ENCODE assay signal across 12 mouse cellular contexts in genomic region chr15:85676156-85676555, GRCm38 (mm10). TPM values are rescaled to one million over a fixed set of nuclear protein-coding genes. Genes with fewer than 3 reads are reported as not detected.
DNase-seq lines count a peak whose midpoint lies in the region; ATAC-seq and TF ChIP-seq lines count a peak whose summit lies in the region.
"Had no signal": no experiment of that assay in that cellular context is flagged by ENCODE, and none has a peak within 500 bp of the region (broad histone marks: within the 10 kb centered on the region; RNA-seq: fewer than 3 reads in every experiment).

No protein-coding gene starts in this region.

- H3K4me3 ChIP-seq in cerebellum, adult 2 months (replicated peaks; ENCODE audit: insufficient read depth, low read depth, low read length) = peak overlapping the region; percentile 25
- H3K4me3 ChIP-seq in hindbrain, embryonic 13.5 days = peak overlapping the region; percentile 88
- no peak overlapping the region for H3K4me3 ChIP-seq in hindbrain, embryonic 12.5 days
- H3K4me3 ChIP-seq in midbrain, embryonic 14.5 days (replicated peaks; ENCODE audit: low read depth, low read length) = no peak overlapping the region
- no peak overlapping the region for H3K4me3 ChIP-seq in midbrain, embryonic 10.5 days
- H3K4me3 ChIP-seq in small intestine, adult 2 months (ENCODE audit: low read depth, low read length) = peak overlapping the region; percentile 5; the same call in 1 of the 2 replicates
- H3K4me3 ChIP-seq: embryonic facial prominence, embryonic 15.5 days; limb, embryonic 13.5 days had no signal

- peak overlapping the region; percentile 73 for H3K9ac ChIP-seq in hindbrain, embryonic 13.5 days
- H3K9ac ChIP-seq in hindbrain, embryonic 12.5 days = no peak overlapping the region
- H3K9ac ChIP-seq in midbrain, embryonic 14.5 days (replicated peaks; ENCODE audit: low read length) = no peak overlapping the region
- H3K9ac ChIP-seq: embryonic facial prominence, embryonic 15.5 days; limb, embryonic 13.5 days; lung, embryonic 14.5 days had no signal

- 0 out of 2 replicates have a peak, but pooled peaks cover 4% of the 10 kb centered on the region for H3K36me3 ChIP-seq in hindbrain, embryonic 13.5 days
- H3K36me3 ChIP-seq in hindbrain, embryonic 12.5 days = 0 out of 2 replicates have a peak, but pooled peaks cover 3% of the 10 kb centered on the region
- H3K36me3 ChIP-seq in midbrain, embryonic 14.5 days (ENCODE audit: control insufficient read depth, insufficient read depth, low read length) = no peaks in the 10 kb centered on the region
- H3K36me3 ChIP-seq in midbrain, embryonic 10.5 days = no peaks in the 10 kb centered on the region
- peaks cover 25% of the 10 kb centered on the region for H3K36me3 ChIP-seq in small intestine, adult 2 months (ENCODE audit: control insufficient read depth, insufficient read depth, low read length)

- ATAC-seq in hindbrain, embryonic 13.5 days (ENCODE audit: low FRiP score) = no peak
- no peak for ATAC-seq in hindbrain, embryonic 12.5 days (ENCODE audit: low FRiP score)
- ATAC-seq in midbrain, embryonic 14.5 days (ENCODE audit: low FRiP score, low TSS enrichment) = no peak

- peak overlapping the region; percentile 44; the same call in 1 of the 2 replicates for H3K27ac ChIP-seq in cerebellum, adult 2 months (ENCODE audit: insufficient read depth, low read length)
- H3K27ac ChIP-seq in hindbrain, embryonic 13.5 days = 0 out of 2 replicates have a peak overlapping the region, but pooled peaks have one; percentile 92
- H3K27ac ChIP-seq in hindbrain, embryonic 12.5 days = no peak overlapping the region
- H3K27ac ChIP-seq in midbrain, embryonic 14.5 days (replicated peaks; ENCODE audit: low read depth, low read length) = no peak overlapping the region
- H3K27ac ChIP-seq in midbrain, embryonic 10.5 days (replicated peaks) = no peak overlapping the region
- peak overlapping the region; percentile 83 for H3K27ac ChIP-seq in small intestine, adult 2 months (ENCODE audit: insufficient read depth, low read depth, low read length)
- H3K27ac ChIP-seq: embryonic facial prominence, embryonic 15.5 days; limb, embryonic 13.5 days had no signal

- DNase-seq in cerebellum, adult 2 months = peak in 1 of 2 experiments; percentile 58
- no peak for DNase-seq in cerebellum, adult 11 months
- no peak for DNase-seq in midbrain, embryonic 14.5 days
- DNase-seq in midbrain, embryonic 10.5 days (ENCODE audit: low spot score) = no peak
- DNase-seq in testis, postnatal 14 days (ENCODE audit: low spot score) = no peak
- DNase-seq: lung, embryonic 14.5 days; spleen, adult 18-20 months had no signal

- H3K4me1 ChIP-seq in cerebellum, adult 2 months (ENCODE audit: control insufficient read depth, insufficient read depth, low read length) = peaks cover 28% of the 10 kb centered on the region; the same call in 1 of the 2 replicates
- H3K4me1 ChIP-seq in hindbrain, embryonic 13.5 days (replicated peaks) = peaks cover 75% of the 10 kb centered on the region
- H3K4me1 ChIP-seq in hindbrain, embryonic 12.5 days = peaks cover 60% of the 10 kb centered on the region
- H3K4me1 ChIP-seq in midbrain, embryonic 14.5 days (ENCODE audit: control insufficient read depth, insufficient read depth, low read length) = peaks cover 25% of the 10 kb centered on the region
- H3K4me1 ChIP-seq in midbrain, embryonic 10.5 days = peaks cover 8% of the 10 kb centered on the region
- peaks cover 34% of the 10 kb centered on the region for H3K4me1 ChIP-seq in small intestine, adult 2 months (ENCODE audit: control insufficient read depth, insufficient read depth, insufficient read length, low read length)

- peak overlapping the region; percentile 69 for H3K4me2 ChIP-seq in hindbrain, embryonic 13.5 days
- no peak overlapping the region for H3K4me2 ChIP-seq in hindbrain, embryonic 12.5 days (replicated peaks)
- peak overlapping the region; percentile 80 for H3K4me2 ChIP-seq in midbrain, embryonic 14.5 days (ENCODE audit: low read length)
- H3K4me2 ChIP-seq: embryonic facial prominence, embryonic 15.5 days; limb, embryonic 13.5 days; lung, embryonic 14.5 days had no signal

- H3K9me3 ChIP-seq in hindbrain, embryonic 13.5 days = no peaks in the 10 kb centered on the region
- H3K9me3 ChIP-seq in hindbrain, embryonic 12.5 days (replicated peaks) = no peaks in the 10 kb centered on the region
- H3K9me3 ChIP-seq in midbrain, embryonic 14.5 days (ENCODE audit: control insufficient read depth, low read length) = no peaks in the 10 kb centered on the region
- H3K9me3 ChIP-seq in midbrain, embryonic 10.5 days (replicated peaks) = no peaks in the 10 kb centered on the region
- H3K9me3 ChIP-seq: embryonic facial prominence, embryonic 15.5 days; limb, embryonic 13.5 days had no signal

- no peak for TF ChIP-seq CTCF in cerebellum, adult 2 months (IDR thresholded peaks at IDR 0.05; ENCODE audit: borderline replicate concordance, insufficient read depth, low read depth, low read length)
- no peak for TF ChIP-seq CTCF in small intestine, adult 2 months (IDR thresholded peaks at IDR 0.05; ENCODE audit: extremely low read depth, insufficient read length, insufficient replicate concordance, low read depth, low read length)

- TF ChIP-seq POLR2A in cerebellum, adult 2 months (IDR thresholded peaks at IDR 0.05; ENCODE audit: borderline replicate concordance, insufficient read depth, low read length) = no peak
- TF ChIP-seq POLR2A in small intestine, adult 2 months (IDR thresholded peaks at IDR 0.05; ENCODE audit: low read depth, low read length) = no peak

- 1% methylated on average over 3 of the region's 3 CpGs for WGBS in cerebellum, adult 2 months
- 78% methylated on average over 3 of the region's 3 CpGs for WGBS in hindbrain, embryonic 13.5 days
- 82% methylated on average over 3 of the region's 3 CpGs for WGBS in hindbrain, embryonic 12.5 days
- WGBS in midbrain, embryonic 14.5 days = 66% methylated on average over 3 of the region's 3 CpGs
- WGBS in midbrain, embryonic 10.5 days = 83% methylated on average over 3 of the region's 3 CpGs
- WGBS in small intestine, adult 2 months = 33% methylated on average over 3 of the region's 3 CpGs

- H3K27me3 ChIP-seq in cerebellum, adult 2 months (ENCODE audit: control insufficient read depth, insufficient read depth, low read length) = no peaks in the 10 kb centered on the region
- H3K27me3 ChIP-seq in hindbrain, embryonic 13.5 days = peaks cover 48% of the 10 kb centered on the region
- H3K27me3 ChIP-seq in hindbrain, embryonic 12.5 days = peaks cover 80% of the 10 kb centered on the region
- peaks cover 21% of the 10 kb centered on the region; the same call in 1 of the 2 replicates for H3K27me3 ChIP-seq in midbrain, embryonic 14.5 days (ENCODE audit: control insufficient read depth, insufficient read depth, low read length)
- peaks cover 100% of the 10 kb centered on the region for H3K27me3 ChIP-seq in midbrain, embryonic 10.5 days (ENCODE audit: low read depth, poor library complexity, severe bottlenecking)
- H3K27me3 ChIP-seq in small intestine, adult 2 months (ENCODE audit: control insufficient read depth, insufficient read depth, low read length) = no peaks in the 10 kb centered on the region
- H3K27me3 ChIP-seq: embryonic facial prominence, embryonic 15.5 days had no signal

RNA-seq across cellular contexts. Expression of gene Ppara, which starts 58.6 kb away (rescaled TPM):
- 1.1 and 1.5 TPM in 2 replicates for polyA plus RNA-seq in cerebellum, adult 2 months (2012; rRNA removed)
- polyA plus RNA-seq in hindbrain, embryonic 13.5 days (2015; fragmentation: Nextera tagmentation; extraction: Ambion mirVana) = 1.2 and 1.7 TPM in 2 replicates
- 1.0 and 1.1 TPM in 2 replicates for polyA plus RNA-seq in hindbrain, embryonic 12.5 days (2016; fragmentation: Nextera tagmentation; extraction: Ambion mirVana)
- 0.89 and 1.2 TPM in 2 replicates for polyA plus RNA-seq in midbrain, embryonic 14.5 days (2014; fragmentation: Nextera tagmentation; extraction: Ambion mirVana)
- polyA plus RNA-seq in midbrain, embryonic 10.5 days (2016; fragmentation: Nextera tagmentation; extraction: Ambion mirVana) = 0.51 and 0.78 TPM in 2 replicates
- 3.7 and 7.2 TPM in 2 replicates for polyA plus RNA-seq in small intestine, adult 2 months (2012; rRNA removed)

Comparison
In these comparisons a context has a peak if more than half of its experiments do, and no peak if none do; other contexts are left out.
1. H3K27ac ChIP-seq: peak in cerebellum, adult 2 months (single experiment), hindbrain, embryonic 13.5 days (single experiment) and small intestine, adult 2 months (single experiment); none in hindbrain, embryonic 12.5 days (single experiment), midbrain, embryonic 14.5 days (single experiment) and midbrain, embryonic 10.5 days (single experiment).
2. H3K4me3 ChIP-seq: peak in cerebellum, adult 2 months (single experiment), hindbrain, embryonic 13.5 days (single experiment) and small intestine, adult 2 months (single experiment); none in hindbrain, embryonic 12.5 days (single experiment), midbrain, embryonic 14.5 days (single experiment) and midbrain, embryonic 10.5 days (single experiment).